8 mouse cellular contexts compared by ENCODE assay signal in genomic region chr2:163644047-163644446, GRCm38 (mm10). TPM values are rescaled to one million over a fixed set of nuclear protein-coding genes. Genes with fewer than 3 reads are reported as not detected.
DNase-seq lines count a peak whose midpoint lies in the region; ATAC-seq and TF ChIP-seq lines count a peak whose summit lies in the region.

No protein-coding gene starts in this region.

- peak; percentile 56 for DNase-seq in CD4-positive, CD25-positive, alpha-beta regulatory T cell, adult 2 months (ENCODE audit: low read depth, low spot score)
- DNase-seq in thymus, adult 2 months: no peak
- DNase-seq in thymus, postnatal 4 days: no peak
- no peak for DNase-seq in limb, embryonic 14.5 days (ENCODE audit: low spot score)
- DNase-seq in adrenal gland, postnatal 4 days (ENCODE audit: low spot score in 2 of 2): no peak
- no peak for DNase-seq in gastrocnemius, postnatal 25 days

- no peaks in the 10 kb centered on the region for H3K27me3 ChIP-seq in thymus, adult 2 months (ENCODE audit: control insufficient read depth, insufficient read depth, low read length)
- H3K27me3 ChIP-seq in limb, embryonic 14.5 days (ENCODE audit: control insufficient read depth, insufficient read depth, low read length): no peaks in the 10 kb centered on the region
- H3K27me3 ChIP-seq in stomach, embryonic 16.5 days (ENCODE audit: control insufficient read depth, insufficient read depth, low read length): no peaks in the 10 kb centered on the region

- H3K27ac ChIP-seq in thymus, adult 2 months (ENCODE audit: control insufficient read depth, insufficient read depth, low read length): peak overlapping the region; percentile 86
- H3K27ac ChIP-seq in limb, embryonic 14.5 days (replicated peaks; ENCODE audit: low read depth, low read length): peak overlapping the region; percentile 99
- peak overlapping the region; percentile 100 for H3K27ac ChIP-seq in stomach, embryonic 16.5 days (ENCODE audit: low read length)

- H3K4me3 ChIP-seq in thymus, adult 2 months (ENCODE audit: control insufficient read depth, insufficient read depth, low read length): peak overlapping the region; percentile 81; the same call in 1 of the 2 replicates
- H3K4me3 ChIP-seq in limb, embryonic 14.5 days (replicated peaks; ENCODE audit: low read length): peak overlapping the region; percentile 84
- H3K4me3 ChIP-seq in stomach, embryonic 16.5 days (replicated peaks; ENCODE audit: low read length): peak overlapping the region; percentile 93

- TF ChIP-seq CTCF in thymus, adult 2 months (IDR thresholded peaks at IDR 0.05; ENCODE audit: borderline replicate concordance, control insufficient read depth, extremely low read depth, insufficient read depth, low read length, poor library complexity): no peak

- no peak for ATAC-seq in CD4-positive, CD25-positive, alpha-beta regulatory T cell, adult 4 months
- ATAC-seq in limb, embryonic 14.5 days (ENCODE audit: low FRiP score, low read depth): no peak
- ATAC-seq in stomach, embryonic 16.5 days (ENCODE audit: insufficient read depth, low FRiP score): no peak

- no peaks in the 10 kb centered on the region for H3K9me3 ChIP-seq in limb, embryonic 14.5 days (ENCODE audit: control insufficient read depth, low read length)
- no peaks in the 10 kb centered on the region for H3K9me3 ChIP-seq in stomach, embryonic 16.5 days (replicated peaks; ENCODE audit: control insufficient read depth, low read length)

- TF ChIP-seq POLR2A in thymus, adult 2 months (IDR thresholded peaks at IDR 0.05; ENCODE audit: control insufficient read depth, extremely low read depth, insufficient read depth, low read length, poor library complexity): no peak
- no peak for TF ChIP-seq POLR2A in limb, embryonic 14.5 days (IDR thresholded peaks at IDR 0.05; ENCODE audit: borderline replicate concordance, extremely low read depth, insufficient read depth, insufficient read length)

- H3K36me3 ChIP-seq in thymus, adult 2 months (ENCODE audit: control insufficient read depth, insufficient read depth, low read length): no peaks in the 10 kb centered on the region; the same call in 1 of the 2 replicates
- peaks cover 7% of the 10 kb centered on the region; the same call in 1 of the 2 replicates for H3K36me3 ChIP-seq in limb, embryonic 14.5 days (ENCODE audit: control insufficient read depth, insufficient read depth, low read length)
- no peaks in the 10 kb centered on the region for H3K36me3 ChIP-seq in stomach, embryonic 16.5 days (ENCODE audit: control insufficient read depth, insufficient read depth, low read length)

- H3K9ac ChIP-seq in limb, embryonic 14.5 days (ENCODE audit: low read depth, low read length, severe bottlenecking): peak overlapping the region; percentile 91
- peak overlapping the region; percentile 98 for H3K9ac ChIP-seq in stomach, embryonic 16.5 days (ENCODE audit: low read length)

- under 1% methylated on average over 4 of the region's 4 CpGs for WGBS in thymus, adult 2 months
- 4% methylated on average over 4 of the region's 4 CpGs for WGBS in limb, embryonic 14.5 days
- WGBS in stomach, embryonic 16.5 days: 2% methylated on average over 4 of the region's 4 CpGs

- peak overlapping the region; percentile 52 for H3K4me2 ChIP-seq in limb, embryonic 14.5 days (replicated peaks; ENCODE audit: low read depth, low read length, severe bottlenecking)
- peak overlapping the region; percentile 74 for H3K4me2 ChIP-seq in stomach, embryonic 16.5 days (ENCODE audit: low read depth, low read length)

- H3K4me1 ChIP-seq in thymus, adult 2 months (replicated peaks; ENCODE audit: control insufficient read depth, insufficient read depth, low read length): peaks cover 14% of the 10 kb centered on the region
- H3K4me1 ChIP-seq in limb, embryonic 14.5 days (ENCODE audit: control insufficient read depth, insufficient read depth, low read length): peaks cover 6% of the 10 kb centered on the region; the same call in 1 of the 2 replicates
- H3K4me1 ChIP-seq in stomach, embryonic 16.5 days (ENCODE audit: control insufficient read depth, insufficient read depth, low read length): peaks cover 22% of the 10 kb centered on the region

RNA-seq across cellular contexts. Expression of gene Serinc3, which starts 0.9 kb away (rescaled TPM):
- 100 to 1,000 TPM; 131 to 203 TPM for polyA plus RNA-seq in CD4-positive, CD25-positive, alpha-beta regulatory T cell, adult 4 months (2017; shearing (Covaris generic))
- polyA plus RNA-seq in thymus, adult 2 months (2012; rRNA removed): 279 and 281 TPM in 2 replicates
- polyA plus RNA-seq in limb, embryonic 14.5 days (2012; rRNA removed): 99.5 and 114 TPM in 2 replicates
- 40.5 and 43.4 TPM in 2 replicates for polyA plus RNA-seq in limb, embryonic 14.5 days (2014; fragmentation: Nextera tagmentation; extraction: Ambion mirVana)
- 59.2 and 62.2 TPM in 2 replicates for polyA plus RNA-seq in stomach, embryonic 16.5 days (2015; fragmentation: Nextera tagmentation; extraction: Ambion mirVana)
- total RNA-seq in adrenal gland, postnatal 4 days (2021): 100 to 1,000 TPM; 413 to 434 TPM
- 100 to 1,000 TPM in 1 of 2 experiments, 10 to 100 TPM in 1; 97.5 to 115 TPM for total RNA-seq in gastrocnemius, postnatal 25 days (2021)

RNA-seq across cellular contexts. Expression of gene Pkig, which starts 14.1 kb away (rescaled TPM):
- 1 to 10 TPM; 1.5 to 9.0 TPM for polyA plus RNA-seq in CD4-positive, CD25-positive, alpha-beta regulatory T cell, adult 4 months (2017; shearing (Covaris generic))
- polyA plus RNA-seq in thymus, adult 2 months (2012; rRNA removed): 56.7 and 64.7 TPM in 2 replicates
- 76.1 and 85.2 TPM in 2 replicates for polyA plus RNA-seq in limb, embryonic 14.5 days (2012; rRNA removed)
- 126 and 133 TPM in 2 replicates for polyA plus RNA-seq in limb, embryonic 14.5 days (2014; fragmentation: Nextera tagmentation; extraction: Ambion mirVana)
- polyA plus RNA-seq in stomach, embryonic 16.5 days (2015; fragmentation: Nextera tagmentation; extraction: Ambion mirVana): 91.2 and 107 TPM in 2 replicates
- total RNA-seq in adrenal gland, postnatal 4 days (2021): 10 to 100 TPM; 67.4 to 72.8 TPM
- total RNA-seq in gastrocnemius, postnatal 25 days (2021): 10 to 100 TPM; 72.1 to 93.5 TPM

RNA-seq across cellular contexts. Expression of gene Ttpal, which starts 41.9 kb away (rescaled TPM):
- polyA plus RNA-seq in CD4-positive, CD25-positive, alpha-beta regulatory T cell, adult 4 months (2017; shearing (Covaris generic)): 10 to 100 TPM; 43.3 to 74.1 TPM
- 63.2 and 72.5 TPM in 2 replicates for polyA plus RNA-seq in thymus, adult 2 months (2012; rRNA removed)
- polyA plus RNA-seq in limb, embryonic 14.5 days (2012; rRNA removed): 25.3 and 29.6 TPM in 2 replicates
- polyA plus RNA-seq in limb, embryonic 14.5 days (2014; fragmentation: Nextera tagmentation; extraction: Ambion mirVana): 48.0 and 52.6 TPM in 2 replicates
- 31.4 and 33.3 TPM in 2 replicates for polyA plus RNA-seq in stomach, embryonic 16.5 days (2015; fragmentation: Nextera tagmentation; extraction: Ambion mirVana)
- 10 to 100 TPM; 27.9 to 30.5 TPM for total RNA-seq in adrenal gland, postnatal 4 days (2021)
- total RNA-seq in gastrocnemius, postnatal 25 days (2021): 1 to 10 TPM; 4.8 to 5.6 TPM
